Mouse (Mus musculus) layer of hippocampus, postnatal 10 days (tissue): ENCODE measurements around the gene Trcg1. TPM values are rescaled to one million over a fixed set of nuclear protein-coding genes. Genes with fewer than 3 reads are reported as not detected.

Source experiments
- DNase-seq, 2 experiments: peaks; one replicate each; pipeline ENCODE4 v3.0.0; 2021; ENCODE audit warnings: low spot score in 2 of 2
- total RNA-seq, 2 experiments: library from RNA; stranded (reverse); gene quantifications; 2 replicates each; pipeline ENCODE4 v1.2.3; 2021

The Trcg1 gene
- total RNA-seq, 2 experiments from 2014 or later: not detected

DNA sequence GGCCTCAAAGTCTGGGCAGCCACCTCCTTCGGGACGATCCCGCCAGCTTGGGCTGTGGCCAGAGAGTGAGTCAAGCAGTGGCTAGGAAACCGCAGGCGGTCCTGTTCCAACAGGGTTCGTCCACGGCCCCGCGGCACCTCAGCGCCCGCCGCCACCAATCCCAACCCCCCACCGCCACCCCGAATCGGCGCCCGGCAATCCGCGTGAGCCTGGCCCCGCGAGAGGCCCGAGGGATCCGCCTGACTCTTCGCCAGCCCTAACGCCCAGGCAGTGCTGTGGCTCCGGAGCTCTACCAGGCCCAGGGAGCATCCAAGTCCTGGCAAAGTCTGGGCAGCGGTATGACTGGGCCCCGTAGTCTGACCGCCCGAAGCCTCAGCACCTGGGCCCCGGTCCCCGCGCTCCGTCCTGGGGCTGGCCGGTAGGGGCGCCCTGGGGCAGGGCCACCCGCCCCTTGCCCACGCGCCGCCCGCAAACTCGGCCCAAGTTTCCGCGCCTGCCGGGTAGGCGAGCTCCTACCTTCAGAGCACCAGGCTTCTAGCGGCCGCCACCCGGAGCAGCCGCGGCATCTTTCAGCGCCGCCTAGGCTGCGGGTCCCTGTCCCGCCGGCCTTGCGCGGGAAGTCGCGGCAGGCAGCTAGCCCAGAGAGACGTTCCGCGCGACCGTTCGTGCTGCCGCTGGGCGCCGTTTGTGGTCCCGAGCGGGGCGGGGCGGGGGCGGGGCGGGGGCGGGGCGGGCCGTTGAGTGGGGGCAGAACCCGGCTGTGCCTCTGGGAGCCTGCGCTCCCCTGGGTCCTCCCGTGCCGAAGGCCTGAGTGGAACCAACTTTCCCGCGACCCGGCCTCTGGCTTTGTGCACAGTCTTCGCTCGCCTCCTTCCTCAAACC is 25.8 kb downstream of the Trcg1 start, which contains the start of gene 1700017B05Rik:
1700017B05Rik (minus strand) TSS at position 700 of the 882 bp plus-strand sequence.
- peak; percentile 73 to 81 for DNase-seq

GRCm38 (mm10) chr9:57262795-57263684 is 26.7 kb downstream of the Trcg1 start:
- peak in 1 of 2 experiments; percentile 13 for DNase-seq

DNA sequence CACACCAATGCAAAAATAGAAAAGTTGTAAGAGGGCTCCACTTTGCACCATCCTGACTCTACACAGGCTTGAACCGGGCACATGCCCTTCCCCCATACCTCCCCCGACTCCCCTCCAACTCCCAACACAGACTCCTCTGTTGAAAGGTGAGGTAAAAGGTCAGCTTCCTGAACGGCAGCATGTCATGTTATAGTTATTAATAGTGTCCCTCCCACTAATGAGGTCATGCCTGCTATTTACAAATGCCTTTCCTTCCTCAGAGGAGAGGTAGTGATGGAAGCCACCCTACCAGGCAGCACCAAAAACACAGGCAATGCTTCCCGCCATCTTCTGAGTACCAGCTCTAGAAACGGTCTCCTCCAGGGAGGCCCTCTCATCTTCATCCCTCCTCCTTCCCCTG is 28.8 kb downstream of the Trcg1 start:
- no peak for DNase-seq

DNA sequence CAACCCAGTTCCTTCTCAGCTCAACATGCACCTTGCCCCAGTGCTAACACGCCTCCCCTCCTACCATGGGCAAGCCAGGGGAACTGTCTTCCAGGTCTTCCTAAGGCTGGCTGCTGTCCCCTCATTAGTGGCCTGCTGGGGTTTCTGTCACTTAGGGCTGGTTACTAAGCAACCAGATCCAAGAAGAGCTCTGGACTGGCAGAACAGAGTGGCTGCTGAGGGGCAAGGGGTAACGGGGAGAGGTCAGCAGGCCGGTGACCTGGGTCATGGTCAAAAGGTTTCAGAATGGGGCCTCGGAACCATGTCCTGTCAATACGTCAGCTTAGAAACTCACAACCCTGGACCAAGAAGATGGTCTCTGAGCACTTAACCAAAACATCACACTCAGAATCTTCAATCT is 31.1 kb downstream of the Trcg1 start:
- DNase-seq: no peak

- no peak for DNase-seq
These were observed 31.7 kb downstream of the Trcg1 start for GRCm38 (mm10) chr9:57268078-57268477.

DNA sequence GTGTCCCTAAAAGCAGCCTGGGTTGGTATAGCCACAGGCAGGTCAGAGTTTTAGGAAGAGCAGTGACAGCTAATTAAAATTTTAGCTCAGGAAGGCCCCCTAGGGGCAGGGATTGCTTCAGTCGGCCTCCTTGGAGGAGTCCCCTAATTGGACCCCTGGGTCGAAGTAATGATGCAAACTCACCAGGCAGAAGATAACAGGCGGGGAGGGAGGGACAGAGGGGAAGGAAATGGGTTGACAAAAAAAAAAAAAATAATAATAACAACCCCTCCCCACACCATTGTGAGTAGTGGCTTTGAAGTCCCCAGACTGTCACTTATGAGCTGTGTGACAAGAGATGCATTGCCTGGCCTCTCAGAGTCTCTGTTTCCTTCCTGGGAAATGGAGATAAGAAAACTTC is 32.2 kb downstream of the Trcg1 start:
- no peak for DNase-seq

- no peak for DNase-seq
These were observed 33.0 kb downstream of the Trcg1 start for GRCm38 (mm10) chr9:57269384-57269783.

GRCm38 (mm10) chr9:57270399-57270798 is 34.0 kb downstream of the Trcg1 start:
- peak; percentile 49 to 63 for DNase-seq

DNA sequence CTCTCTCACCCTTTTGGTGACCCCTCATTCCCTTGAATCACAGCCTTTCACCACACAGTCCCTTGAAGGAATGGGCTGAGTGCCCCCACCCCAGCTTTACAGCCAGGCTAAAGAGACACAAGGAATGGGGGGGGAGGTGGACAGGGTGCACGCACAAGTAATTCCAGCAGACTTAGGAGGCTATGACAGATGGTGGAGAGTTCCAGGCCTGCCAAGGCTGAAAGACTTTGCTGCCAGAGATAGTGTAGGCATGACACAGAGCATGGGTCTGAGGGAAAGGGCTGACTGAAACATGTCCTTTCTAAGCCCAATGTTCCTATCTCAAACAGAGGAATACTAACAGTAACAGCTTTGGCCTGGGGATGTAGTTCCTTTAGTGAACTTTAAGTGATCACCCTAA is 34.7 kb downstream of the Trcg1 start:
- peak in 1 of 2 experiments; percentile 13 for DNase-seq

DNA sequence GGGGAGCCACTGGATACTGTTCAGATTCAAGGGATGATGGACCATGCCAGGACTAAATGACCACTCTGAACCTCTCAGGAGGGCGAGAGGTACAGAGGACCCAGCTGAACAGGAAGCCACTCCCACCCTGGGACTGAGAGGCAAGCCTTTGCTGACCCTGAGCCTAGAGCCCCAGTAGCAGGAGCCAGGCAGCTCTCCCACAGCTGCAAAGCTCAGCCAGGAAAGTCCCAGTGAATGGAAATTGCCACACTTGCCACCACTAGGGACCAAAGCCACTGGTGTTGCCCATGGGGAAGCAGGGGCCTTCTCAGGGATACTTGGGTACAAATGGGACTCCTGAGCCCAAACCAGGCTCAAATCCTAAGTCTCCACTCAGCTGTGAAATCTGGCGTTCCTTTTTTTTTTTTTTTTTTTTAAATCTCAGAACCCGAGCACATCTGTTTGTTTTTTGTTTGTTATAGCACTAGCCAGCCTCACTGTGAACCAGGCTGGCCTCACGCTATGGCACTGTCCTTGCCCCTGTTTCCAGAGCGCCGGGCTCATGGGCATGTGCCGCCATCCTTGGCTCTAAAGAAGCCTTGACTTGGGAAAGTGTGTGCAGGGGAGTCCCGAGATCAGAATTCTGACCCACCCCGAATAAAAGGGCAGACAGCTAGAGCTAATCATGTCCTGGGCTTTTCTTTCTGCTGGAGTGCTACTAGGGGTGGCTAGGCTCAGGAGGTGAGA is 35.6 kb downstream of the Trcg1 start:
- peak in 1 of 2 experiments; percentile 7 for DNase-seq

GRCm38 (mm10) chr9:57272902-57273804 is 36.8 kb downstream of the Trcg1 start:
- DNase-seq: peak in 1 of 2 experiments; percentile 4

- DNase-seq: peak in 1 of 2 experiments; percentile 3
These were observed 37.6 kb downstream of the Trcg1 start for GRCm38 (mm10) chr9:57273805-57274494.

DNA sequence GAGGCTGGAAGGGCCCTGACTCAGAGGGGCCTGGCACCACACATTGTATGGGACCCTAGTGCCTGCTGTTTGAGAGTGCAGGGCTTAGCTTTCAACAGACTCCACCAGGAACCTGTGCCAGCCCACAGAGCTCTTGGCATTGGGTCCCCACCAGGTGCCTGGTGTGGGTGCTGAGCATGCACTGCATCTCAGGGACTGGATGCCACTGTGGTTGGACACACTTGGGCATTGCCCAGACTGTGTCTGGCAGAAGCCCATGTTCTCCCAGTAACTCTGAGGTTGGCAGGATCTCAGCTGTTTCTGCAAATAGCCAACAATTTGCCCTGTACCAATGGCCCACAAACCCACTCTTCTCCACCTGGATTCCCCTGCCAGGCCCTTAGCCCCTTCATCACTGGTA is 40.0 kb downstream of the Trcg1 start:
- DNase-seq: peak; percentile 65 to 67

DNA sequence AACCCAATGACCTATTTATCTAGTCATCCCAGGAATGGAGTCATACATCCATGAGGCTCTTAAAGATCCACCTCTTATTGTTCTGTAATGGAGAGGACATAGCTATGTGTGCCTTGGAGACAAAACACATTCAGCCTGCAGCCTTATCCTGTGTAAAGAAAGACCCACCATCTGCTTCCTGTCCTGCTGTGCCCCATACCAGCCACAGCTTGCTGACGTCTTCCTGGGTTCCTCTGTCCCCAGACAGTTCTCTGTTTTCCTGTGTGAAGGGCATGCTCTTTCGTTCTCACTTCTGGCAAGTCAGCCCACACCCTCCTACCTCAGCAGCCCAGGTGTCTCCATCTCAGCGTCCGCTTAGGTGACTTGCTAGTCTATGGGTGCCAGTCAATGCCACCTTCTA is 41.9 kb downstream of the Trcg1 start:
- DNase-seq: no peak

DNA sequence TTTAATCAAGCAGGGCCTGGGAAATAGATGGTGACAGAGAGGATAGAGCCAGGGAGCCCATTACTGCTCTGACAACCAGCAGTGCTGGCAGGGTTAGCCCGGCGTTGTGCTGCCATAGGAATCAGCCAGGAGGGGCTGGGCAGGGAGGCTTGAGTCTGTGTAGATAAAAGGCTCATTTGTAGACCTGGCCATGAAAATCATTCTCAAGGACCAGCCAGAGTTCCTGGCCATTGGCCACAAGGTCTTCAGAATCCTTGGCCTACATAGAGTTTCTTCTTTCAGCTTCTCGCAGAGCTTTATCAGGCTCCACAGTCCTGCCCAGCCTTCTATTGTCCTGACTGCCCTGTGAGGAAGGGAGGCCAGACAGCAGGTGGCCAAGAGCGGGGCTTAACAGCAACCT is 43.1 kb downstream of the Trcg1 start:
- no peak for DNase-seq

GRCm38 (mm10) chr9:57281549-57281948 is 45.2 kb downstream of the Trcg1 start:
- DNase-seq: no peak

DNA sequence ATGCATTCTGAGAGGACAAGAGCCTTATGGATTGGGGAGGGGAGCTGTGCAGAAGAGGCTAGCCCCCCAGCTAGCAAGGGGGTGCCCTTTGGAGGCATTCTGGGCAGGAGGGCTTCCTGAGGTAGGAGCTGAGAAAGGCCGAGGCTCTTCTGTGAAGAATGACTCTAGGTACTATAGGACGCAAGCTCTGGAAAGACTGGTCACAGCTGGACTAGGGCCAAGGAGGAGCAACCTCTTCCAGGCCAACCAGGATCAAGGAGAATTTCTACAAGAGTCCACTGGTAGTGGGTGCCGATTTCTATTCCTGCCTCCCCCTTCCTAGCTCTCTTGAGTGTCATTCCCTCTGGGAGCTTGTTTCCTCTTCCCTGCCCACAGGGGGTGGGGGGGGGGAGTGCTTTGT is 46.3 kb downstream of the Trcg1 start:
- no peak for DNase-seq

DNA sequence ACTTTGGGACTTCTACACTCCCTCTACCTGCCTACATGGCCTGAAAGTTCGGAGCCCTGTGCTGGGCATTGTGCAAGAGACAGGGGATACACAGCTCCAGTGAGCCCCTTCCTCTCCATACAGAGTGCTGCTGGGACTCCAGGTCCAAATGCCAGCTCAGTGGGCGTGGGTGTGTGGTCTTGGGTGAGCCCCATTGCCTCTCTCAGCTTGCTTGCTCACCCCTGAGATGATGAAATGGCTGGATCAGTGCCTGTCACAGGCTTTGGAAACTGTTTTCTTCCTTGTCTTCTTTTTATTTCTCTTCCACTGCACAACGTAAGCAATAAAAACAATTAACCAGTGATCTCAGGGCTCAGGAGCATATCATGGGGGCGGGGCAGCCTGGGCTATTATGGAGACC is 47.0 kb downstream of the Trcg1 start:
- DNase-seq: no peak

- no peak for DNase-seq
These were observed 50.8 kb downstream of the Trcg1 start for GRCm38 (mm10) chr9:57287183-57287582.

GRCm38 (mm10) chr9:57294905-57295304 is 58.5 kb downstream of the Trcg1 start:
- no peak for DNase-seq
